Mouse (Mus musculus) embryonic facial prominence, embryonic 11.5 days (tissue): Measurements from ENCODE around the gene Casq1. TPM values are rescaled to one million over a fixed set of nuclear protein-coding genes. Genes with fewer than 3 reads are reported as not detected.

Experiments
- polyA plus RNA-seq: library from polyadenylated mRNA; unstranded; fragments of >200 nt; fragmentation: Nextera tagmentation; extraction: Ambion mirVana; gene quantifications from 2 replicates; pipeline ENCODE4 v1.2.1, GENCODE M21; 2014

Casq1 gene
- polyA plus RNA-seq, 1 experiment from 2014 or later: 2.3 TPM

Other genes starting within 250 kb of the Casq1 start
- 25.3 and 28.6 TPM in 2 replicates for gene Vangl2, start 191.4 kb downstream of the Casq1 start, polyA plus RNA-seq
- 4.6 and 6.5 TPM in 2 replicates for gene Nhlh1, start 162.3 kb downstream of the Casq1 start, polyA plus RNA-seq
- gene Copa, start 137.3 kb downstream of the Casq1 start, polyA plus RNA-seq: 185 and 186 TPM in 2 replicates
- gene Ncstn, start 137.1 kb downstream of the Casq1 start, polyA plus RNA-seq: 85.6 and 89.2 TPM in 2 replicates
- gene Pex19, start 93.1 kb downstream of the Casq1 start, polyA plus RNA-seq: 153 and 155 TPM in 2 replicates
- 103 and 109 TPM in 2 replicates for gene Dcaf8, start 71.8 kb downstream of the Casq1 start, polyA plus RNA-seq
- 121 and 123 TPM in 2 replicates for gene Pea15a, start 13.1 kb downstream of the Casq1 start, polyA plus RNA-seq
- gene Atp1a4, start 38.5 kb upstream of the Casq1 start, polyA plus RNA-seq: not detected in 2 replicates
- 30.1 and 36.7 TPM in 2 replicates for gene Igsf8, start 41.8 kb upstream of the Casq1 start, polyA plus RNA-seq
- 0.60 and 0.65 TPM in 2 replicates for gene Atp1a2, start 78.2 kb upstream of the Casq1 start, polyA plus RNA-seq
- 0.54 and 0.65 TPM in 2 replicates for gene Kcnj9, start 109.5 kb upstream of the Casq1 start, polyA plus RNA-seq
- 0.07 and 0.11 TPM in 2 replicates for gene Kcnj10, start 121.3 kb upstream of the Casq1 start, polyA plus RNA-seq
- 11.4 and 12.3 TPM in 2 replicates for gene Pigm, start 156.7 kb upstream of the Casq1 start, polyA plus RNA-seq